Mouse (Mus musculus) liver, postnatal 0 days (tissue): Measurements from ENCODE around the gene Gm20388. TPM values are rescaled to one million over a fixed set of nuclear protein-coding genes. Genes with fewer than 3 reads are reported as not detected.
A peak's percentile ranks its signal among the peaks of the same experiment; 100 is the strongest.

Source experiments
- ATAC-seq: fragments of 200-750 bp; cut with Nextera tagmentation; 2 replicates; pipeline ENCODE4 v1.8.0; 2017; ENCODE audit warnings: mild to moderate bottlenecking, moderate library complexity
- DNase-seq: peaks from one replicate; pipeline ENCODE4 v3.0.0-alpha.2; 2016
- H3K27ac ChIP-seq: fragments of 300-500 bp; sonication (generic); 2 replicates; pipeline ENCODE4 v1.5.1; 2014; ENCODE audit warnings: antibody characterized with exemption, moderate library complexity, mild to moderate bottlenecking, low read depth
- H3K27me3 ChIP-seq: fragments of 300-500 bp; sonication (generic); 2 replicates; pipeline ENCODE4 v1.6.1; 2014; ENCODE audit warnings: low read length, control low read depth, mixed read lengths; ENCODE audit not compliant: insufficient read depth
- H3K36me3 ChIP-seq: fragments of 300-500 bp; sonication (generic); replicated peaks from 2 replicates; pipeline ENCODE4 v1.6.1; 2014; ENCODE audit warnings: mild to moderate bottlenecking, control low read depth, low read length, moderate library complexity, mixed read lengths; ENCODE audit not compliant: insufficient read depth
- H3K4me1 ChIP-seq: fragments of 300-500 bp; sonication (generic); 2 replicates; pipeline ENCODE4 v1.6.1; 2014; ENCODE audit warnings: antibody characterized with exemption, mild to moderate bottlenecking, control low read depth; ENCODE audit not compliant: insufficient read depth
- H3K4me2 ChIP-seq: fragments of 300-500 bp; sonication (generic); 2 replicates; pipeline ENCODE4 v1.6.1; 2014; ENCODE audit warnings: low read depth, mild to moderate bottlenecking, low read length, moderate library complexity, mixed read lengths
- H3K4me3 ChIP-seq: fragments of 300-500 bp; sonication (generic); 2 replicates; pipeline ENCODE4 v1.5.1; 2014; ENCODE audit warnings: low read depth, low read length
- H3K9ac ChIP-seq: fragments of 300-500 bp; sonication (generic); replicated peaks from 2 replicates; pipeline ENCODE4 v1.6.1; 2014; ENCODE audit warnings: mild to moderate bottlenecking, moderate library complexity
- H3K9me3 ChIP-seq: fragments of 300-500 bp; sonication (generic); 2 replicates; pipeline ENCODE4 v1.6.1; 2016; ENCODE audit warnings: mild to moderate bottlenecking, control low read depth, low read length, mixed read lengths
- CTCF ChIP-seq: sonication (generic); IDR thresholded peaks from 2 replicates; pipeline ENCODE4 v1.5.1; 2016; ENCODE audit warnings: antibody characterized with exemption, low read depth
- EP300 ChIP-seq: IDR thresholded peaks from 2 replicates; pipeline ENCODE4 v1.6.1; 2016; ENCODE audit warnings: antibody characterized with exemption, low read depth, mild to moderate bottlenecking
- WGBS: fragments of 180-500 bp; shearing (Covaris S2); extraction: QIAGEN DNeasy Blood & Tissue Kit; methylation state at CpG from one replicate; pipeline ENCODE4 v1.1.7; 2014; ENCODE audit not compliant: insufficient replicate concordance; 5-methylcytosine and 5-hydroxymethylcytosine counted together
- polyA plus RNA-seq: library from polyadenylated mRNA; unstranded; fragments of >200 nt; fragmentation: Nextera tagmentation; extraction: Ambion mirVana; gene quantifications from 2 replicates; pipeline ENCODE4 v1.2.1, GENCODE M21; 2015

The Gm20388 gene
- polyA plus RNA-seq, 1 experiment from 2014 or later: not detected

DNA sequence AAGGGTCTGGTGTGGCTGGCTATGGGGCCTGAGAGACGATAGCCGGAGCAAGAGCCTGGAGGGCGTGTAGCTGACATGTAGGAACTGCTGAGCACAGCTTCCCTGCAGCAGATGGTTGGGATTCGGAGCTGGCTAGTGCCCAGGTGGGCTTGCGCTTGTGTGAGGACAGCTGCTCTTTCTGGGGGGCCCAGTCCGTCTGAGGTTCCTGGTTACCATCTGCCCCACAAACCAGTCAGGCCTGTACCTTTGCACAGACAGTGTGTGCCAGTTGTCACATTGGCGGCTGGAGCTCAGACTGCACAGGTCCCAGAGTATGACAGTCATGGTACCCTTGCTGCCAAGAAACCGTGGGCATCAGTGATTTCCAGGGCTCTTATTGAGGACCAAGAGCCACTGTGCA, 2397.2 kb downstream of the Gm20388 start:
- Histone ChIP-seq H3K4me1 (peaks cover 98% of the 10 kb centered on the region), H3K27me3 (no peaks in the 10 kb centered on the region), H3K4me2 (peak overlapping the region; percentile 63), H3K4me3 (no peak overlapping the region), H3K9me3 (no peaks in the 10 kb centered on the region), H3K36me3 (peaks cover 68% of the 10 kb centered on the region), H3K9ac (peak overlapping the region; percentile 46), H3K27ac (peak overlapping the region; percentile 83; the same call in 1 of the 2 replicates)
- 75% methylated on average over 8 of the region's 8 CpGs for WGBS
- ATAC-seq: no peak
- TF ChIP-seq EP300 (no peak), CTCF (no peak)
- no peak for DNase-seq

DNA sequence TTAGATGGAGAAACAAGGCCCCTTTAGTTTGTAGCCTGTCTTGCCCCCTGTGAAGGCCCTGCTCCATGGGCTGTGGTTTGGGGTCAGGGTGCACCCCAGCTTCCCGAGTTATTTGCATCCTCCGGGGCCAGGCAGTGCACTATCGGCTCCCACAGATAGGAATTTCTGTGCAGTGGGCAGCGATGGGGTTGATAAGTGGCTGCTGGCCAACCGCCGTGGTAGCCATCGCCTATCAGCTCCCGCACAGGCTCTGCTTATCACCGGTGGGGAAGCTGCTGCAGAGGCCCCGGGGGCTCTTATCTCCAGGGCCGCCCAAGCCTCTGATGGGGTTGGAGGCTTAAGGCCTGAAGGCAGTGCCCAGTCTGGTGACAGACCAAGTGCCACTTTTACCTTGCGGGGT, 2398.6 kb downstream of the Gm20388 start:
- 29% methylated on average over 12 of the region's 12 CpGs for whole genome bisulfite sequencing
- H3K9me3 ChIP-seq: no peaks in the 10 kb centered on the region
- TF ChIP-seq CTCF: 0 out of 2 replicates have a peak, but pooled peaks have one; percentile 3
- peak; percentile 100 for TF ChIP-seq EP300
- H3K27ac ChIP-seq: peak overlapping the region; percentile 78
- DNase-seq (peak; percentile 87), ATAC-seq (peak; percentile 77)
- peaks cover 99% of the 10 kb centered on the region for H3K4me1 ChIP-seq
- peaks cover 82% of the 10 kb centered on the region for H3K36me3 ChIP-seq
- peak overlapping the region; percentile 42; the same call in 1 of the 2 replicates for H3K9ac ChIP-seq
- no peaks in the 10 kb centered on the region for H3K27me3 ChIP-seq
- H3K4me3 ChIP-seq: peak overlapping the region; percentile 13; the same call in 1 of the 2 replicates
- peak overlapping the region; percentile 68 for H3K4me2 ChIP-seq

DNA sequence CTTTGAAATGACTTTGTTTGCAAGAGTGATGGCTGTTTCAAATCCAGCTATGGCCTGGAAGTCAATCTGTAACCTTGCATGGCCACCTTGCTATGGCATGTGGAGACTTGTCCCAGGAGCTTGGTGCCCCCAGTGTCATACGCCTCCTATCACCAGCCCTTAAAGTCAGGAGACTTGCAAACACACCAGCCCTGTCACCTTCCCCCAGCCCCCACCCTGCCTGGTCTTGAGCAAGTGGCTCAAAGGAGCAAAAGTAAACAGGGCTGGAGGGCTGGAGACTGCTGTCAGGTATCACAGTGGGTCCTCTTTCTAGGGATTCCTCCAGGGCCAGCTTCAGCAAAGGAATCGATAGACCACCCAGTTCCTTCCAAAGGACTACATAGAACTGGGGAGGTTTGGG, 2400.5 kb downstream of the Gm20388 start:
- DNase-seq: no peak
- Histone ChIP-seq H3K4me2 (no peak overlapping the region), H3K4me3 (no peak overlapping the region), H3K9me3 (no peaks in the 10 kb centered on the region), H3K27ac (peak overlapping the region; percentile 78), H3K9ac (peak overlapping the region; percentile 34), H3K4me1 (peaks cover 99% of the 10 kb centered on the region), H3K36me3 (peaks cover 82% of the 10 kb centered on the region), H3K27me3 (no peaks in the 10 kb centered on the region)
- no peak for ATAC-seq
- TF ChIP-seq EP300 (no peak), CTCF (no peak)
- 69% methylated on average over 2 of the region's 2 CpGs for WGBS

DNA sequence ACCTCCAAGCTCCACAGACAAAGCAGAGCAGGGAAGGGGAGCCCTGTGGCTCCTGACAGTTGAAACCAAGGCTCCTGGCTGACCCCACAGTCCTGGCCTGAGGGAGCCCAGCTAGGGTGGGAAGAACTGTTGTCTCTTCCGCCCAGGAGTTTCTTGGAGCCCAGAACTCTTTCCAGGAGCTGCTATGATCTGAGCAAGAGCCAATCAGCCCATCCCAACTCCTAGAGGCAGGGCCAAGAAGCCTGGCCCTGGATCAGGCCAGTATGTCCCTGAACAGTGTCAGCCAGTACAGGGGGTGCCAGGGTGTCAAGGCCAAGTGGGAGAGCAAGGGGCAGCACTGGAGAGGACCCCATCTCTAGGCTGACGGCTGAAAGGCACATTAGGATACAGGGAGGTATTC, 2401.9 kb downstream of the Gm20388 start:
- Histone ChIP-seq H3K27me3 (no peaks in the 10 kb centered on the region), H3K4me2 (0 out of 2 replicates have a peak overlapping the region, but pooled peaks have one; percentile 3), H3K36me3 (peaks cover 78% of the 10 kb centered on the region), H3K4me3 (no peak overlapping the region), H3K9ac (peak overlapping the region; percentile 38; the same call in 1 of the 2 replicates), H3K9me3 (no peaks in the 10 kb centered on the region), H3K4me1 (peaks cover 98% of the 10 kb centered on the region), H3K27ac (peak overlapping the region; percentile 63)
- ATAC-seq (no peak), DNase-seq (no peak)
- TF ChIP-seq EP300: no peak
- TF ChIP-seq CTCF: no peak
- 71% methylated on average over 2 of the region's 2 CpGs for WGBS

DNA sequence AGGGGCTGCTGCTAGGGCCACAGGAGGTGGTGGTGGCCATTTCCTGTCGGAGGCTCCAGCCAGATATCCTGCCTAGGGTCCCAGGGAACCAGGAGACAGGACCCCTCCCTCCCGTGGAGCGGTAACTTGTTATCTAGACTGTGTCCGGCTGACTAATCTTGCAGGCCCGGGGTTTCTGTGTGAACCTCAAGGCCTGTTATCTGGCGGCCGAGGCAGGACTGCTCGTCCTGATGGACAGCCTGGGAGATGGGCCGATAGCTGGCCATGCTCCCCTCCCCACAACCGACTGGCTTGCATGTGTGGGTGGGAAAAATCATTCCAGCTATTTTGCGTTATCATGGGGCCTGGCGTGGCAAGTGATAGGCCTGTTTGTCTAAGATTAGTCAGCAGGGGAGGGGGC, 2402.7 kb downstream of the Gm20388 start:
- H3K27me3 ChIP-seq: no peaks in the 10 kb centered on the region
- TF ChIP-seq CTCF: no peak
- TF ChIP-seq EP300: peak; percentile 94
- peaks cover 98% of the 10 kb centered on the region for H3K4me1 ChIP-seq
- 28% methylated on average over 12 of the region's 12 CpGs for WGBS
- H3K4me2 ChIP-seq: peak overlapping the region; percentile 40; the same call in 1 of the 2 replicates
- DNase-seq (no peak), ATAC-seq (no peak)
- peak overlapping the region; percentile 38; the same call in 1 of the 2 replicates for H3K9ac ChIP-seq
- H3K36me3 ChIP-seq: peaks cover 70% of the 10 kb centered on the region
- H3K27ac ChIP-seq: peak overlapping the region; percentile 64
- H3K9me3 ChIP-seq: no peaks in the 10 kb centered on the region
- H3K4me3 ChIP-seq: no peak overlapping the region

DNA sequence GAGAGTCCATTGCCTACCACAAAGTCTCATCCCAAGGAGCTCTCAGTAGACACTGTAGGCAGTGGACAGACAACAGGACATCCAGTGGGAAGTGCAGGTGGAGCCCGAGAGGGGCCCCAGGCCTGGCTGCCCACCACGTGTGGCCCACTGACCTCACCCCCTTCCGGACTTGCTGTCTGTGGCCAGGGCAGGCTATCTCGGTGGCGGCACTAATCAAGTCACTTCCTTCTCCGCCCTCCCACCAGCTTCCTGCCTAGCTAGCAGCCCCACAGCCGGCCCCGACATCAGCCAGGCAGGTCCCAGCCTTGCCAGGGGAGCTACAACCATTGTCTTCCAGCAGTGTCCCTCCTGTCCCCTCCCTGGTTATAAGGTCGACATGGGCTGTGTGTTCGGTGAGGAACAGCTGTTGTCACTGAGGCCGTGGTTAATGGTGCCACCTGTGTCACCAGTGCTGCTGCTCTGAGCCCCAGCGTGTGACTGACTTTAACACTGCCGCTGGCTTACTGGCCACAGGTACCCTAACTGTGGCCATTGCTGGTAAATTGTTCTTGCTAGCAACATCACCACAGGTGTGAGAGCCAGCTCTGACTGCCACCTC, 2404.4 kb downstream of the Gm20388 start:
- Histone ChIP-seq H3K27me3 (no peaks in the 10 kb centered on the region), H3K4me2 (peak overlapping the region; percentile 7), H3K27ac (peak overlapping the region; percentile 19), H3K36me3 (peaks cover 61% of the 10 kb centered on the region), H3K9ac (no peak overlapping the region), H3K4me3 (no peak overlapping the region), H3K9me3 (no peaks in the 10 kb centered on the region), H3K4me1 (peaks cover 98% of the 10 kb centered on the region)
- 0 out of 2 replicates have a peak, but pooled peaks have one; percentile 6 for ATAC-seq
- DNase-seq: no peak
- TF ChIP-seq CTCF (no peak), EP300 (no peak)
- WGBS: 29% methylated on average over 13 of the region's 13 CpGs
